Mouse (Mus musculus) hindbrain, embryonic 15.5 days (tissue): ENCODE results near the gene Man2a1. TPM values are rescaled to one million over a fixed set of nuclear protein-coding genes. Genes with fewer than 3 reads are reported as not detected.

ENCODE experiments used
- ATAC-seq: fragments of 200-750 bp; cut with Nextera tagmentation; 2 replicates; pipeline ENCODE4 v1.8.0; 2017; ENCODE audit warnings: low read depth, moderate number of reproducible peaks, moderate TSS enrichment; ENCODE audit not compliant: low FRiP score
- H3K27ac ChIP-seq: fragments of 300-500 bp; sonication (generic); replicated peaks from 2 replicates; pipeline ENCODE4 v1.5.1; 2015; ENCODE audit warnings: mild to moderate bottlenecking, inconsistent platforms
- H3K27me3 ChIP-seq: fragments of 300-500 bp; sonication (generic); 2 replicates; pipeline ENCODE4 v1.6.1; 2015; ENCODE audit warnings: control low read depth, inconsistent platforms
- H3K36me3 ChIP-seq: fragments of 300-500 bp; sonication (generic); 2 replicates; pipeline ENCODE4 v1.6.1; 2015; ENCODE audit warnings: control low read depth, inconsistent platforms
- H3K4me1 ChIP-seq: fragments of 300-500 bp; sonication (generic); replicated peaks from 2 replicates; pipeline ENCODE4 v1.6.1; 2015; ENCODE audit warnings: control low read depth, inconsistent platforms
- H3K4me2 ChIP-seq: fragments of 300-500 bp; sonication (generic); 2 replicates; pipeline ENCODE4 v1.6.1; 2015; ENCODE audit warnings: moderate library complexity, mild to moderate bottlenecking, inconsistent platforms
- H3K4me3 ChIP-seq: fragments of 300-500 bp; sonication (generic); 2 replicates; pipeline ENCODE4 v1.5.1; 2015; ENCODE audit warnings: mild to moderate bottlenecking, inconsistent platforms
- H3K9ac ChIP-seq: fragments of 300-500 bp; sonication (generic); 2 replicates; pipeline ENCODE4 v1.6.1; 2015; ENCODE audit warnings: inconsistent platforms
- H3K9me3 ChIP-seq: fragments of 300-500 bp; sonication (generic); 2 replicates; pipeline ENCODE4 v1.6.1; 2016; ENCODE audit warnings: control low read depth, inconsistent platforms
- WGBS: fragments of 180-500 bp; shearing (Covaris S2); methylation state at CpG from one replicate; pipeline ENCODE4 v1.1.7; 2015; 5-methylcytosine and 5-hydroxymethylcytosine counted together
- polyA plus RNA-seq: library from polyadenylated mRNA; unstranded; fragments of >200 nt; fragmentation: Nextera tagmentation; extraction: Ambion mirVana; gene quantifications from 2 replicates; pipeline ENCODE4 v1.2.1, GENCODE M21; 2015

Gene Man2a1
- polyA plus RNA-seq, 1 experiment from 2014 or later: 5.9 TPM

GRCm38 (mm10) chr17:64681927-64682326 lies 81.4 kb downstream of the Man2a1 start:
- H3K4me1 ChIP-seq: 0 out of 2 replicates have a peak, but pooled peaks cover 6% of the 10 kb centered on the region
- H3K9me3 ChIP-seq: no peaks in the 10 kb centered on the region
- no peak for ATAC-seq
- 63% methylated on average over 2 of the region's 2 CpGs for WGBS
- H3K27me3 ChIP-seq: no peaks in the 10 kb centered on the region
- no peak overlapping the region for H3K27ac ChIP-seq
- no peak overlapping the region for H3K4me3 ChIP-seq
- no peak overlapping the region for H3K9ac ChIP-seq
- no peaks in the 10 kb centered on the region for H3K36me3 ChIP-seq
- no peak overlapping the region for H3K4me2 ChIP-seq

DNA sequence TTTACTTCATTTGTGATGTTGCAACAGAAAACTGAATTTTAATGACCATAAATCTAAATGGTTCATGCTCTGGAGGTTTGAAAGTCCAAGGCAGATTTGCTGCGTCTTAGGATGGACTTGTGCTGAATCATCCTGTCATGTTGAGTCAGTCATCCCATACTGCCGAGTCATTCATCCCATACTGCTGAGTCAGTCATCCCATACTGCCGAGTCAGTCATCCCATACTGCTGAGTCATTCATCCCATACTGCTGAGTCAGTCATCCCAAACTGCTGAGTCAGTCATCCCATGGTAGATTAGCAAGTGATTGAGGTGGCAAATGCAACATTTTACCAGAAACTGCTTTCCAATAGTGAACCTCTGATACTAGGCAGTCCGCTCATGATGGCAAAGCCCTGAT lies 83.6 kb downstream of the Man2a1 start:
- no peak overlapping the region for H3K9ac ChIP-seq
- no peak overlapping the region for H3K27ac ChIP-seq
- H3K4me2 ChIP-seq: no peak overlapping the region
- H3K9me3 ChIP-seq: no peaks in the 10 kb centered on the region
- ATAC-seq: no peak
- no peaks in the 10 kb centered on the region for H3K4me1 ChIP-seq
- WGBS: 96% methylated on average over 4 of the region's 4 CpGs
- no peaks in the 10 kb centered on the region for H3K36me3 ChIP-seq
- no peaks in the 10 kb centered on the region for H3K27me3 ChIP-seq
- no peak overlapping the region for H3K4me3 ChIP-seq

GRCm38 (mm10) chr17:64685216-64685903 lies 84.8 kb downstream of the Man2a1 start:
- Histone ChIP-seq H3K9ac (no peak overlapping the region), H3K36me3 (peaks cover 9% of the 10 kb centered on the region; the same call in 1 of the 2 replicates), H3K4me2 (no peak overlapping the region), H3K27ac (no peak overlapping the region), H3K9me3 (no peaks in the 10 kb centered on the region), H3K4me1 (no peaks in the 10 kb centered on the region), H3K4me3 (no peak overlapping the region), H3K27me3 (no peaks in the 10 kb centered on the region)
- 74% methylated on average over 6 of the region's 6 CpGs for WGBS
- peak; percentile 59; the same call in 1 of the 2 replicates for ATAC-seq

- Histone ChIP-seq H3K36me3 (peaks cover 21% of the 10 kb centered on the region), H3K27ac (no peak overlapping the region), H3K27me3 (no peaks in the 10 kb centered on the region), H3K9ac (no peak overlapping the region), H3K4me2 (no peak overlapping the region), H3K4me1 (no peaks in the 10 kb centered on the region), H3K4me3 (no peak overlapping the region), H3K9me3 (no peaks in the 10 kb centered on the region)
- 96% methylated on average over 3 of the region's 3 CpGs for WGBS
- ATAC-seq: no peak
These were observed 89.1 kb downstream of the Man2a1 start for GRCm38 (mm10) chr17:64689614-64690013.

- H3K36me3 ChIP-seq: no peaks in the 10 kb centered on the region
- H3K27me3 ChIP-seq: no peaks in the 10 kb centered on the region
- no peak for ATAC-seq
- 61% methylated on average over 10 of the region's 10 CpGs for WGBS
- H3K27ac ChIP-seq: no peak overlapping the region
- no peak overlapping the region for H3K4me2 ChIP-seq
- no peaks in the 10 kb centered on the region for H3K4me1 ChIP-seq
- no peaks in the 10 kb centered on the region for H3K9me3 ChIP-seq
- H3K4me3 ChIP-seq: no peak overlapping the region
- H3K9ac ChIP-seq: no peak overlapping the region
These were observed 96.8 kb downstream of the Man2a1 start for GRCm38 (mm10) chr17:64697277-64697831.

DNA sequence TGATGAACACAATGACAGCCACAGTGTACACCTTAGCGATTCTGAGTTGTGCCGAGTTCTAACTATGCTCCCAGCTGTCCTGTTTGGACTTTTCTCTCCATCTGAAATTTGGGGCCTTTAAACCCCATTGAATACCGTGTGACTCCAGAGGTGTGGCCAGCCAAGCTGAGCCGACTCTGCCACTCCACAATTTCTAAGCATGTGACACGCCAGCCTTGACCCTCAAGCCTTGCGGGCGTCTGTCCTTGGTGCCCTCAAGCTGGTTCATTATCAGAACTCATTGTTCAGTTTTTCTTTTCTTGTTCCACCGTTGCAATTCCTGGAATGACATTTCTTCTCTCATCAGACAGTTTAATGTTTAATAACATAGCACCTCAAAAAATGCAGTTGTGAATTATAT lies 98.0 kb downstream of the Man2a1 start:
- Histone ChIP-seq H3K4me1 (no peaks in the 10 kb centered on the region), H3K27ac (no peak overlapping the region), H3K27me3 (no peaks in the 10 kb centered on the region), H3K36me3 (no peaks in the 10 kb centered on the region), H3K9ac (no peak overlapping the region), H3K4me3 (no peak overlapping the region), H3K9me3 (no peaks in the 10 kb centered on the region), H3K4me2 (no peak overlapping the region)
- WGBS: 84% methylated on average over 8 of the region's 8 CpGs
- ATAC-seq: no peak

DNA sequence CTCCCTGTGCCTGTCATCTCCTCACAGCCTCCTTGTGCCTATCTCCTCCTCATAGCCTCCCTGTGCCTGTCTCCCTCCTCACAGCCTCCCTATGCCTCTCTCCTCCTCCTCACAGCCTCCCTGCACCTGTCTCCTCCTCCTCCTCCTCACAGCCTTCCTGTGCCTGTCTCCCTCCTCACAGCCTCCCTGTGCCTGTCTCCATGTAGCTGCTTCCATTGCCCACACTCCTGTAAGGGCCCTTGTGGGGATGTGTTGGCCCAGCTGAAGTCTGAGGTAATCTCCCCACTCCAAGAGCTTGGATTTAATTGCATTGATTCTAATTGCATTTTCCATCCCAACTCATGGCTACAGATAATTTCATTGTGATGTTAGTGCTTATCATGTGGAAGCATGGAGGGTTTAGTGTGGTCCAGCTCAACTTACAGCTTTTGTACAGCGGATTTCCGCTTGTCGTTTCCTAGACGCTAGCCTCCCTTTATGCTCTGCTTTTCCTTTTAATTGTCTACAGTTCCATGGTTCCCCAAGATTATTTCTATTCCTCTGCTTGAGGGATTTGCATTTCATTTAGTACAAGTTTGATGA lies 103.2 kb downstream of the Man2a1 start:
- H3K27ac ChIP-seq: no peak overlapping the region
- no peaks in the 10 kb centered on the region for H3K4me1 ChIP-seq
- no peak for ATAC-seq
- H3K27me3 ChIP-seq: no peaks in the 10 kb centered on the region
- no peak overlapping the region for H3K4me3 ChIP-seq
- H3K36me3 ChIP-seq: no peaks in the 10 kb centered on the region
- no peak overlapping the region for H3K9ac ChIP-seq
- H3K9me3 ChIP-seq: no peaks in the 10 kb centered on the region
- no peak overlapping the region for H3K4me2 ChIP-seq
- WGBS: 69% methylated on average over 4 of the region's 4 CpGs

DNA sequence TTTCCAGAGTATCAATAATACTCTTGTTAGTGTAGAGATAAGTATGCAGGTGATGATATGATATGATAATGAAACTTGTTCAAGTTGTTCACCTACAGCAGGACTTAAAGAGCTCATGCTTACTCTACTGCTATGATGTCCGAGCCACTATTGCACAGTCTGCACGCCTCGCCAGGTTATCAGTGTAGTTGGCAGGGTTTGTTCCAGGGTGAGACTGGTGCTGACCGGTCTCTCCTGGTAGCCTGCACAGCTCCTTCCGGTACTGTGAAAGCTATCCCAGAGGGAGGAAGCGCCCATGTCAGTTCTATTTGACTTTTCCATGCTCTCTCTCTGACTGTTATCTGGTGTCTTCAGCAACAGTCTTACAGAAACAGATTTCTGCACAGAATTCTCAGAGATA lies 107.0 kb downstream of the Man2a1 start:
- no peaks in the 10 kb centered on the region for H3K4me1 ChIP-seq
- no peak for ATAC-seq
- H3K4me2 ChIP-seq: no peak overlapping the region
- no peaks in the 10 kb centered on the region for H3K9me3 ChIP-seq
- no peaks in the 10 kb centered on the region for H3K27me3 ChIP-seq
- 0 out of 2 replicates have a peak, but pooled peaks cover 4% of the 10 kb centered on the region for H3K36me3 ChIP-seq
- H3K9ac ChIP-seq: no peak overlapping the region
- H3K27ac ChIP-seq: no peak overlapping the region
- WGBS: 80% methylated on average over 6 of the region's 6 CpGs
- H3K4me3 ChIP-seq: no peak overlapping the region

- Histone ChIP-seq H3K4me3 (no peak overlapping the region), H3K4me1 (no peaks in the 10 kb centered on the region), H3K27ac (no peak overlapping the region), H3K36me3 (0 out of 2 replicates have a peak, but pooled peaks cover 10% of the 10 kb centered on the region), H3K9me3 (no peaks in the 10 kb centered on the region), H3K27me3 (no peaks in the 10 kb centered on the region), H3K9ac (no peak overlapping the region), H3K4me2 (no peak overlapping the region)
- ATAC-seq: peak; percentile 78
- 62% methylated on average over 4 of the region's 4 CpGs for WGBS
These were observed 115.8 kb downstream of the Man2a1 start for GRCm38 (mm10) chr17:64716318-64716717.

DNA sequence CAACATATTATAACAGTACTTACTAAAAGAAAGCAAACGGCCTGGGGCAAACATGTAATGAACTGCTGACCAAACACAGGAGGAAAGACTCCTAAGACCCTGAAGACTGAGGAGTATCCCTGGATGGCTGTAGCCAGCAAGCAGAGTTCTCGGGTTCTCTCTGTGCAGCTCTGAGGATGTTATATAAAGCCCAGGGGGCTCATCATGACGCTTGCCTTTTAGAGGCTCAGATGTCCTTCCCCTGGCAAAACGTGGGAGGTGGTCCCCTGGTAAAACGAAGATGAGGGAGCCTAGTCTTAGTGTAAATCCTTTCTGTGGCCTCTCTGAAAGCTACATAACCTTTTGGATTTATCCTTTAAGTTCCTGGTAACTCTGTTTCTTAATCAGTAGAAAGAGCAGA lies 119.2 kb downstream of the Man2a1 start:
- 71% methylated on average over 5 of the region's 5 CpGs for WGBS

GRCm38 (mm10) chr17:64721112-64721511 lies 120.6 kb downstream of the Man2a1 start:
- 87% methylated on average over 5 of the region's 5 CpGs for WGBS
- H3K27me3 ChIP-seq: no peaks in the 10 kb centered on the region
- H3K36me3 ChIP-seq: no peaks in the 10 kb centered on the region
- no peak overlapping the region for H3K4me3 ChIP-seq
- H3K9ac ChIP-seq: no peak overlapping the region
- H3K9me3 ChIP-seq: no peaks in the 10 kb centered on the region
- no peak overlapping the region for H3K27ac ChIP-seq
- H3K4me1 ChIP-seq: no peaks in the 10 kb centered on the region
- H3K4me2 ChIP-seq: no peak overlapping the region
- ATAC-seq: no peak

More for the DNA sequence above, 119.2 kb downstream of the Man2a1 start:
- Histone ChIP-seq H3K27ac (no peak overlapping the region), H3K27me3 (no peaks in the 10 kb centered on the region), H3K9ac (no peak overlapping the region), H3K4me3 (no peak overlapping the region), H3K36me3 (0 out of 2 replicates have a peak, but pooled peaks cover under 1% of the 10 kb centered on the region), H3K9me3 (no peaks in the 10 kb centered on the region), H3K4me1 (no peaks in the 10 kb centered on the region), H3K4me2 (no peak overlapping the region)
- ATAC-seq: no peak

- Histone ChIP-seq H3K4me3 (no peak overlapping the region), H3K4me2 (no peak overlapping the region), H3K4me1 (no peaks in the 10 kb centered on the region), H3K36me3 (no peaks in the 10 kb centered on the region), H3K27ac (no peak overlapping the region), H3K27me3 (no peaks in the 10 kb centered on the region), H3K9me3 (no peaks in the 10 kb centered on the region), H3K9ac (no peak overlapping the region)
- no peak for ATAC-seq
- WGBS: 94% methylated on average over 1 of the region's 1 CpGs
These were observed 122.6 kb downstream of the Man2a1 start for GRCm38 (mm10) chr17:64723162-64723561.
